Mouse (Mus musculus): ENCODE data around the gene Phf20. TPM values are rescaled to one million over a fixed set of nuclear protein-coding genes. Genes with fewer than 3 reads are reported as not detected.
A peak's percentile ranks its signal among the peaks of the same experiment; 100 is the strongest.

Phf20 gene
- 111 and 112 TPM in 2 replicates for polyA plus RNA-seq (2015; fragmentation: Nextera tagmentation; extraction: Ambion mirVana)

DNA sequence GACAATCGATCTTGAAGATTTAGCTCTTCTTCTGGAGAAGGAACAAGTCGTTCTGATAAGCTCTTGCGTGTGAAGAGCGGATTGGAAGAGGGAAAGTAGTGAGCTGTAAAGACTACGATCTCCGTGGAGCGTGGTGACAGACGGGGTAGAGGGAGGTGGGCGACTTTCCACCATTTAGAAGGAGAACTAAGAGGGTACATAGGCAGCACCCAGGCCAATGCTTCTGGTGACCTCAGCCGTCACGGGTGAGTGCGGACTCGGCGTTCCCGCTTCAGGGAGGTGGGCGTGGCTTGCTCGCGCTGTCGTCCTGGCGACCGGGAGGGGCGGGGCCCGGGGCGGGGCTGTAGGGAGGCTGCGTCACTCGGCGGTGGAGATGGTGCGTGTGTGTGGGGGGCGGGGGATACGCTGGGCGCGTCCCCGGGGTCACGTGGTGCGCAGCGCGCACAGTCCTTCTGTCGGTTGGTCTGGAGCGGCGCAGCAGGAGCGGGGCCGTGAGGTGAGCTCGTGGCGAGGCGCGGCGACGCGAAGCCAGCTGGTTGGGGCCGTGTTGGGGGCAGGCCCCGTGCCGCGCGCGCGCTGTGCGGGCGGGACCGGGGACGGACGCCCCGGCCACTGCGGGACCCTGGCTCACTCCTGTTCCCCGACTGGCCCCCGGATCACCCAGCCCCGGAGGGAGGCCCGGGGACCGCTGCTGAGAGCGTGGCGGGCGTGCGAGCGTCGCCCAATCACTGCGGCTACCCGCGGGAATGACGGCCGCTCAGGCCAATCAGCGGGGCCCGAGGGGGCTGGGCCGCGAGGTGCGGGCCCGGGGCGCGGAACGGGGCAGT lies at the start of gene Phf20:
Gene Phf20 (plus strand): TSS at position 165 of the 827 bp plus-strand sequence.
- WGBS = under 1% methylated on average over 64 of the region's 88 CpGs
- Histone ChIP-seq H3K27ac (replicated peaks) (peak within 1 kb of the TSS; percentile 99), H3K9ac (peak within 1 kb of the TSS; percentile 81), H3K27me3 (no peaks in the 10 kb centered on the region), H3K9me3 (no peaks in the 10 kb centered on the region), H3K4me1 (replicated peaks) (peaks cover 38% of the 10 kb centered on the region), H3K36me3 (0 out of 2 replicates have a peak, but pooled peaks cover 2% of the 10 kb centered on the region), H3K4me2 (peak within 1 kb of the TSS; percentile 72), H3K4me3 (peak within 1 kb of the TSS; percentile 84)
- ATAC-seq (ENCODE audit: low FRiP score, low read depth) = peak; percentile 98

DNA sequence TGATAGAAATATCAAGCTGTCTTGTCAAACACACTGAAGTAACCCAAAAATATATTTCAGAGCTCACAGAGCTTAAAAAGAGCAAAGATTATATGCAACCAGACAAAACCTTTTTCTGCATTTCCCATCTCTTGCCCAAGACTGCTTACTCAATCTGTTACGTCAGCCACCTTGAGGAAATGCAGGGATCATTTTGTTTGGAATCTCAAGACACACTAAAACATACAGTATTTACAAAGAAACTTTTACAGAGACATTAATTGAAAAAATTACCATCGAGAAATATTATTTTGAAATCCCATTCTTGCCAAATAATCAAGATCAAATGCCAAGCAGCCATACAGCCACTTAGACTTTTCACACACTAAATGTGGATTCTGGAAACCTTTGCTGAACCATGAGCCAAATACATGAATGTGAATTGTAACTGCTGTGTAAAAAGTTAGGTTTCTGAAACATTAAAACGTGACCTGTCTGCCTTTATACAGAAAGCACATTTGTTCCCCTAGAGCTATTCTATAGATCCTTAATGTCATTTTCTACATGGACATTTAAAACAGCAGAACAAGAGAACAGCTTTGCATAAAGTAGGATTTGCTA lies 48.9 kb upstream of the Phf20 start:
- Histone ChIP-seq H3K4me1 (replicated peaks) (peaks cover 23% of the 10 kb centered on the region), H3K9ac (no peak overlapping the region), H3K36me3 (peaks cover 44% of the 10 kb centered on the region), H3K27ac (replicated peaks) (no peak overlapping the region), H3K4me2 (no peak overlapping the region), H3K9me3 (no peaks in the 10 kb centered on the region), H3K27me3 (no peaks in the 10 kb centered on the region), H3K4me3 (no peak overlapping the region)
- ATAC-seq (ENCODE audit: low FRiP score, low read depth) = no peak
- 91% methylated on average over 3 of the region's 3 CpGs for WGBS

GRCm38 (mm10) chr2:156151538-156151937 lies 44.7 kb upstream of the Phf20 start:
- Histone ChIP-seq H3K27me3 (no peaks in the 10 kb centered on the region), H3K4me3 (no peak overlapping the region), H3K36me3 (peaks cover 63% of the 10 kb centered on the region), H3K9me3 (no peaks in the 10 kb centered on the region), H3K27ac (replicated peaks) (no peak overlapping the region), H3K4me1 (replicated peaks) (no peaks in the 10 kb centered on the region; the same call in 1 of the 2 replicates), H3K4me2 (no peak overlapping the region), H3K9ac (no peak overlapping the region)
- no peak for ATAC-seq (ENCODE audit: low FRiP score, low read depth)

- no peak for ATAC-seq (ENCODE audit: low FRiP score, low read depth)
- Histone ChIP-seq H3K27me3 (no peaks in the 10 kb centered on the region), H3K4me2 (no peak overlapping the region), H3K4me3 (no peak overlapping the region), H3K9me3 (no peaks in the 10 kb centered on the region), H3K4me1 (replicated peaks) (no peaks in the 10 kb centered on the region), H3K27ac (replicated peaks) (no peak overlapping the region), H3K9ac (no peak overlapping the region), H3K36me3 (peaks cover 77% of the 10 kb centered on the region)
- WGBS = 100% methylated on average over 1 of the region's 1 CpGs
Observed at GRCm38 (mm10) chr2:156165478-156165877, 30.8 kb upstream of the Phf20 start.

- H3K4me1 ChIP-seq (replicated peaks) = no peaks in the 10 kb centered on the region
- 93% methylated on average over 5 of the region's 5 CpGs for WGBS
- H3K27me3 ChIP-seq = no peaks in the 10 kb centered on the region
- ATAC-seq (ENCODE audit: low FRiP score, low read depth) = no peak
- H3K9me3 ChIP-seq = no peaks in the 10 kb centered on the region
- no peak overlapping the region for H3K4me2 ChIP-seq
- H3K9ac ChIP-seq = no peak overlapping the region
- H3K4me3 ChIP-seq = no peak overlapping the region
- no peak overlapping the region for H3K27ac ChIP-seq (replicated peaks)
- H3K36me3 ChIP-seq = peaks cover 81% of the 10 kb centered on the region
Observed at GRCm38 (mm10) chr2:156166557-156166956, 29.7 kb upstream of the Phf20 start.

DNA sequence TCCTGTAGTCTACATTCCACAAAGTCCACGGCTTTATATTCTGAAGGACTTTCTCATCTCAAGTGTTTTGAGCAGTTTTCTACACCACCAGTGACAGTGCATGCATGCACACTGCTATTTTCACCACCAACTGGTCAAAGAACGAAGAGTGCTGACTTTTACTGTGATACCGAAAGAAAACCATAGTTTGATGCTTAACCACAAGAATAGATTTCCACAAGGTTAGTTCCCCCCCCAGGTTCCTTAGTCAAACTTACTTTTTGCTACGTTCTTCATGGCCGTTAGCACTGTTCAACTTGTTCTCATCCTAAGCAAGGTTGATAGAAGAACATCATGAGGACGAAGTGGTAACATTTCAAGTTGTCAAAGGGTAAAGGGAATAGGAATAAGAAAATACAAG lies 19.2 kb upstream of the Phf20 start:
- WGBS = 92% methylated on average over 6 of the region's 6 CpGs
- Histone ChIP-seq H3K27ac (replicated peaks) (no peak overlapping the region), H3K9me3 (no peaks in the 10 kb centered on the region), H3K4me3 (no peak overlapping the region), H3K9ac (no peak overlapping the region), H3K4me2 (no peak overlapping the region), H3K4me1 (replicated peaks) (peaks cover 39% of the 10 kb centered on the region), H3K36me3 (peaks cover 36% of the 10 kb centered on the region), H3K27me3 (no peaks in the 10 kb centered on the region)
- no peak for ATAC-seq (ENCODE audit: low FRiP score, low read depth)

DNA sequence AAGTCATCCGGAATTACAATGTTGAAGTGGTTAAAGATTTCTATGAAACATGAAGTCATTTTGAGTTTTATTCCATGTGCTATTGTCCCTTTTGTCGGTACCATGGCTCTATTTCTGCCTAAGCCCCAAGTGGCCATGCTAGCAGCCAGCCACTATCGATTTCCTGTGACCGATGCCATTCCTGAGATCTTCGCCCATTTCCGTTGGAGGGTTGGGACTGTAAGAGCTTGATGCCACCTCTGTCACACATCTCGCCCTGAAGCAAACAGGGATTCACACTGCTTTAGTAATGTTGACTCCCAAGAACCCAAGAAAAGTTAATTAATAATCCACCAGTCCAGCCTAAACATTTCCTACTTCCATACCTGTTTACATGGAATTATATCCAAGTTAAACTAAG lies 18.6 kb upstream of the Phf20 start:
- H3K36me3 ChIP-seq = peaks cover 31% of the 10 kb centered on the region
- no peak overlapping the region for H3K27ac ChIP-seq (replicated peaks)
- 0 out of 2 replicates have a peak overlapping the region, but pooled peaks have one; percentile 3 for H3K9ac ChIP-seq
- 70% methylated on average over 7 of the region's 7 CpGs for WGBS
- H3K9me3 ChIP-seq = no peaks in the 10 kb centered on the region
- peak overlapping the region; percentile 88; the same call in 1 of the 2 replicates for H3K4me3 ChIP-seq
- H3K4me2 ChIP-seq = peak overlapping the region; percentile 77
- ATAC-seq (ENCODE audit: low FRiP score, low read depth) = no peak
- H3K27me3 ChIP-seq = no peaks in the 10 kb centered on the region
- peaks cover 39% of the 10 kb centered on the region for H3K4me1 ChIP-seq (replicated peaks)

GRCm38 (mm10) chr2:156179046-156179795 lies 17.0 kb upstream of the Phf20 start:
- H3K4me2 ChIP-seq = peak overlapping the region; percentile 77
- H3K4me3 ChIP-seq = peak overlapping the region; percentile 88
- peak overlapping the region; percentile 89 for H3K9ac ChIP-seq
- WGBS = 1% methylated on average over 47 of the region's 47 CpGs
- ATAC-seq (ENCODE audit: low FRiP score, low read depth) = peak; percentile 14
- H3K4me1 ChIP-seq (replicated peaks) = peaks cover 39% of the 10 kb centered on the region
- no peaks in the 10 kb centered on the region for H3K9me3 ChIP-seq
- peak overlapping the region; percentile 98 for H3K27ac ChIP-seq (replicated peaks)
- no peaks in the 10 kb centered on the region for H3K27me3 ChIP-seq
- H3K36me3 ChIP-seq = peaks cover 25% of the 10 kb centered on the region

- peaks cover 39% of the 10 kb centered on the region for H3K4me1 ChIP-seq (replicated peaks)
- no peak overlapping the region for H3K4me2 ChIP-seq
- H3K9ac ChIP-seq = peak overlapping the region; percentile 89
- under 1% methylated on average over 40 of the region's 41 CpGs for WGBS
- H3K4me3 ChIP-seq = peak overlapping the region; percentile 88
- no peaks in the 10 kb centered on the region for H3K9me3 ChIP-seq
- ATAC-seq (ENCODE audit: low FRiP score, low read depth) = peak; percentile 21
- H3K27ac ChIP-seq (replicated peaks) = peak overlapping the region; percentile 98
- H3K27me3 ChIP-seq = no peaks in the 10 kb centered on the region
- H3K36me3 ChIP-seq = peaks cover 19% of the 10 kb centered on the region
Observed at GRCm38 (mm10) chr2:156179796-156180093, 16.5 kb upstream of the Phf20 start.

DNA sequence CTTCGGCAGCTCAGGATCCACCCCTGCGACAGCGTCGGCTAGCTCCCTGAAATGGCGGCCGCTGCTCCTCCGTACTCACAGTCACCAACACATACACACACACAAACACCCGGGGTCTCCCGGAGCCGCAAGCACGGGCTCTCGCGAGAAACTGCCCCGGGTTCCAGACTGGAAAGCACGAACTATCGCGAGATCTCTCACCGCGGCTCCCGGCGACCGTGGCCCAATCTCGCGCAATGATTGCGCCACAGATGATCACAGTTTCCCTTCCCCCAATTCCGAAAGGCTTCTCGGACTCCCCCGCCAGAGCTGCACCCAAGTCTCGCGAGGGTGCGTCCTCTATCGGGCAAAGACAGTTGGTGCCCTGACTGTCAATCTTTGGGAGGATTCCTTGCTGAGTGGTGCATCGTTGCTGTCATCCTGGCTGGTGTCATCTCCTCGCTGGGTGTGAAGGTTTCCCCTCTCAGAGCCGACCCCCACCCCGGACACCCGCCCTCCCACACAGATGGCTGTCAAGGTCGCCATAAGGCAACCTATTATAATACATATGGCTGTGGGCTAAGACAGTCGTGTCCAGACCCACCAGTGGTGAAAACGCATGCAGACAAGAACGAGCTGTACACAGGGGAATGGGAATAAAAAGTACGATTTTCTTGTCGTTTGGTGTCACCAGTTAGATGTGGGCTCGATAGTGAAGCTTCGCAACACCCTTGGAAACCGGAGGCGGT lies 16.0 kb upstream of the Phf20 start, which contains the start of gene Rbm39:
Gene Rbm39 (minus strand): TSS at position 145 of the 728 bp plus-strand sequence.
- Histone ChIP-seq H3K4me2 (peak within 1 kb of the TSS; percentile 77), H3K36me3 (peaks cover 19% of the 10 kb centered on the region), H3K27ac (replicated peaks) (peak within 1 kb of the TSS; percentile 98), H3K4me3 (peak within 1 kb of the TSS; percentile 88), H3K9ac (peak within 1 kb of the TSS; percentile 89), H3K27me3 (no peaks in the 10 kb centered on the region), H3K4me1 (replicated peaks) (peaks cover 39% of the 10 kb centered on the region), H3K9me3 (no peaks in the 10 kb centered on the region)
- WGBS = under 1% methylated on average over 47 of the region's 47 CpGs
- peak; percentile 98 for ATAC-seq (ENCODE audit: low FRiP score, low read depth)

GRCm38 (mm10) chr2:156180824-156181590 lies 15.3 kb upstream of the Phf20 start:
- Histone ChIP-seq H3K9me3 (no peaks in the 10 kb centered on the region), H3K36me3 (peaks cover 15% of the 10 kb centered on the region), H3K4me3 (peak overlapping the region; percentile 88), H3K27me3 (no peaks in the 10 kb centered on the region), H3K4me1 (replicated peaks) (peaks cover 34% of the 10 kb centered on the region), H3K9ac (peak overlapping the region; percentile 58), H3K4me2 (peak overlapping the region; percentile 69), H3K27ac (replicated peaks) (peak overlapping the region; percentile 98)
- WGBS = 10% methylated on average over 8 of the region's 8 CpGs
- no peak for ATAC-seq (ENCODE audit: low FRiP score, low read depth)

Measured in hindbrain, embryonic 15.5 days (tissue).